Mouse (Mus musculus) ES-E14 (cell line): ENCODE results near the gene Kcnc1. TPM values are rescaled to one million over a fixed set of nuclear protein-coding genes. Genes with fewer than 3 reads are reported as not detected.

Source experiments
- DNase-seq: peaks from one replicate; pipeline ENCODE4 v3.0.0-alpha.2; 2013; ENCODE audit warnings: low read depth, low spot score
- H3K27ac ChIP-seq: 2 replicates; pipeline ENCODE4 v1.5.1; 2012; ENCODE audit warnings: low read depth, mild to moderate bottlenecking, low read length, moderate library complexity, mixed read lengths; ENCODE audit not compliant: poor library complexity, insufficient read depth, severe bottlenecking
- H3K36me3 ChIP-seq: 2 replicates; pipeline ENCODE4 v1.6.1; 2012; ENCODE audit warnings: mild to moderate bottlenecking, low read length, moderate library complexity, mixed read lengths; ENCODE audit not compliant: control insufficient read depth, poor library complexity, insufficient read depth, severe bottlenecking
- H3K4me1 ChIP-seq, 2 experiments: fragments of 150-350 bp in 1 of 2; sonication (generic) in 1 of 2; 2 replicates each; pipeline ENCODE4 v1.6.1; 2012; ENCODE audit warnings: low read length in 2 of 2, mild to moderate bottlenecking in 1 of 2, mixed read lengths in 1 of 2; ENCODE audit not compliant: control insufficient read depth in 2 of 2, insufficient read depth in 2 of 2, poor library complexity in 1 of 2
- H3K4me3 ChIP-seq, 2 experiments: fragments of 150-350 bp in 1 of 2; sonication (generic) in 1 of 2; 2 replicates each; pipeline ENCODE4 v1.5.1; 2012; ENCODE audit warnings: low read length in 2 of 2, low read depth in 1 of 2, mild to moderate bottlenecking in 1 of 2, mixed read lengths in 1 of 2; ENCODE audit not compliant: insufficient read depth in 1 of 2, poor library complexity in 1 of 2, severe bottlenecking in 1 of 2
- H3K9ac ChIP-seq: 2 replicates; pipeline ENCODE4 v1.6.1; 2012; ENCODE audit warnings: low read depth, mild to moderate bottlenecking, low read length, mixed read lengths; ENCODE audit not compliant: poor library complexity, insufficient read depth, severe bottlenecking
- H3K9me3 ChIP-seq: fragments of 150-350 bp; sonication (generic); 2 replicates; pipeline ENCODE4 v1.6.1; 2012; ENCODE audit warnings: low read depth, mild to moderate bottlenecking, low read length; ENCODE audit not compliant: control insufficient read depth, insufficient read depth
- CHD2 ChIP-seq: IDR thresholded peaks from 2 replicates; pipeline ENCODE4 v1.6.1; 2014; ENCODE audit warnings: mild to moderate bottlenecking, low read depth, low read length, inconsistent platforms
- HCFC1 ChIP-seq: IDR thresholded peaks from 2 replicates; pipeline ENCODE4 v1.6.1; 2012; ENCODE audit warnings: low read length, inconsistent platforms, borderline replicate concordance; ENCODE audit not compliant: insufficient read depth
- MAFK ChIP-seq: IDR thresholded peaks from 2 replicates; pipeline ENCODE4 v1.6.1; 2014; ENCODE audit warnings: mild to moderate bottlenecking, low read depth, low read length, inconsistent platforms; ENCODE audit not compliant: insufficient read depth
- ZC3H11A ChIP-seq: IDR thresholded peaks from 2 replicates; pipeline ENCODE4 v1.6.1; 2012; ENCODE audit warnings: low read depth, mild to moderate bottlenecking, inconsistent platforms, low read length, borderline replicate concordance
- ZNF384 ChIP-seq: IDR thresholded peaks from 2 replicates; pipeline ENCODE4 v1.6.1; 2012; ENCODE audit warnings: low read depth, low read length, inconsistent platforms
- in situ Hi-C, 2 experiments: fragments of 600-800 bp; cut with MboI; formaldehyde crosslinking; loops; one replicate each; pipeline ENCODE4 v1.15.1; 2025; ENCODE audit warnings: low sequenced_read_pairs in 2 of 2, inconsistent platforms in 1 of 2; ENCODE audit not compliant: unreplicated experiment in 2 of 2
- total RNA-seq: library from RNA; depleted of rRNA; stranded (reverse); fragments of 300-350 nt; gene quantifications from 2 replicates; pipeline ENCODE4 v1.2.3, GENCODE M21; 2012

Gene Kcnc1
- total RNA-seq, 1 experiment: 0.18 TPM

DNA sequence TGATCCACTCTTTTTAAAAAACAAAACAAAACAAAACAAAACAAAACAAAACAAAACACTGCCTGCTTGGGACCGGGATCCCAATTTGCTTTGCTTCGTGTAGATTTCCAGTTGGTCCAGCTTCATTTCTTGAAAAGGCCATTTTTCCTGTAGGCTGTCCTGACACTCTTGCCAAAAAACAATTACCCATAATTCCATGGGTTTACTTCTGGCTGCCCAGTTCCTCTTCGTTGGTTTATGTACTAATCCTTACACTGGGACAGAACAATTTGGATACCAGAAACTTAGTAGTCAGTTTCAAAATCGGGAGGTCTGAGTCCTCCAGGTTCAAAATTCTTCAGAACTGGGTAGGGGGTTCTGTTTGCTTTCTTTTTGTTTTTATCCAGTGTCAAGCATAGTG, 6.1 kb upstream of the Kcnc1 start:
- TF ChIP-seq CHD2 (no peak), ZC3H11A (no peak), HCFC1 (no peak), MAFK (no peak), ZNF384 (no peak)
- DNase-seq: no peak
- Histone ChIP-seq H3K4me1 (no peaks in the 10 kb centered on the region), H3K9me3 (no peaks in the 10 kb centered on the region), H3K27ac (no peak overlapping the region), H3K9ac (no peak overlapping the region), H3K4me3 (no peak overlapping the region), H3K36me3 (no peaks in the 10 kb centered on the region)
- in situ Hi-C loops: loop anchor here (5.0 to 25.0 kb wide), 3 partner anchors 172 to 217 kb away; no protein-coding TSS in a partner anchor

DNA sequence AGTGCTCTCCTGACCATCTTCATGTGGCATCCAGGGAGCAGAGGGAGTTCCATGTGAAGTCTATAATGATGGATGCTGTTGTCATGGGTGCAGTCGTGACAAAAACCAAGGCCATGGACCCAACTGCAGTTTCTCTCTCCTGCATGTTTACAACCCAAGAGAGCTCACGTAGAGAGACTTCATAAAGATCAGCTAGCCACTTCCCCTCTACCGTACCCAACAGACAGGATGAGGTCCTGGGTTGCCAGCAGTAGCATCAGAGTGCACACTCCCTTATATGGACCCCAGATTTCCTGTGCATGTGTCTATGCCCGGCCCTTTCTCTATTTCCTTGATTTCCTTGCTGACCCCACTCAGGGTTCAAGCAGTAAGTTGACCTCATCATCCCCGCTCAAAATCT, 4.6 kb upstream of the Kcnc1 start:
- DNase-seq: no peak
- in situ Hi-C loops: loop anchor here (5.0 to 25.0 kb wide), 3 partner anchors 171 to 216 kb away; no protein-coding TSS in a partner anchor
- H3K27ac ChIP-seq: no peak overlapping the region
- no peak overlapping the region for H3K4me3 ChIP-seq
- no peaks in the 10 kb centered on the region for H3K4me1 ChIP-seq
- TF ChIP-seq ZC3H11A (no peak), ZNF384 (no peak), CHD2 (no peak), MAFK (no peak), HCFC1 (no peak)
- no peaks in the 10 kb centered on the region for H3K9me3 ChIP-seq
- H3K9ac ChIP-seq: no peak overlapping the region
- H3K36me3 ChIP-seq: no peaks in the 10 kb centered on the region

DNA sequence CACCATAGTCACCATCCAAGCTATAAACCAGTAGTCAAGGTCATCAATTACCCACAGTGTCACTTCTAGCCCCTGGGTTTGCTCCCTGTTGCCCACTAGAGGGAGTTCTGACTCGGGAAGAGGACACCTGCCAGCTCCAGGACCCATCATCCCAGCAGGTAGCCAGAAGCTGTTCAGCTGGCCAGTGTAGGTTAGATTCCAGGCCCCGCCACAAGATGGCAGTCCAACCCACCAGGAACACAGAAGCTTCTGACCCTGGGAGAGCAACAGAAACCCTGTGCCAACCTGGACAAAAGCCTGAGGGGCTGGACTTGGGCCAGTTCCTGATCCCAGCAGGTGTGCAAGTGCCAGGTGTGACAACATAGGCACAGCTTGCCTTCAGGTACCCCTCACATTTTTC, 3.2 kb upstream of the Kcnc1 start:
- peak; percentile 87 for DNase-seq
- in situ Hi-C loops: loop anchor here (5.0 to 25.0 kb wide), 3 partner anchors 169 to 214 kb away; no protein-coding TSS in a partner anchor
- no peak for TF ChIP-seq MAFK
- TF ChIP-seq ZC3H11A: peak; percentile 73
- no peak for TF ChIP-seq CHD2
- no peak for TF ChIP-seq ZNF384
- TF ChIP-seq HCFC1: peak; percentile 33; the same call in 1 of the 2 replicates
- H3K4me3 ChIP-seq: no peak overlapping the region
- no peaks in the 10 kb centered on the region for H3K36me3 ChIP-seq
- H3K9ac ChIP-seq: no peak overlapping the region
- no peaks in the 10 kb centered on the region for H3K4me1 ChIP-seq
- H3K27ac ChIP-seq: no peak overlapping the region
- H3K9me3 ChIP-seq: no peaks in the 10 kb centered on the region

GRCm38 (mm10) chr7:46393718-46394511, 2.4 kb upstream of the Kcnc1 start:
- H3K9me3 ChIP-seq: no peaks in the 10 kb centered on the region
- H3K9ac ChIP-seq: no peak overlapping the region
- no peak overlapping the region for H3K4me3 ChIP-seq
- no peak overlapping the region for H3K27ac ChIP-seq
- H3K36me3 ChIP-seq: no peaks in the 10 kb centered on the region
- DNase-seq: no peak
- H3K4me1 ChIP-seq: no peaks in the 10 kb centered on the region
- in situ Hi-C loops: loop anchor here (5.0 to 25.0 kb wide), 3 partner anchors 168 to 213 kb away; no protein-coding TSS in a partner anchor
- TF ChIP-seq ZNF384 (no peak), MAFK (no peak), CHD2 (no peak), HCFC1 (no peak), ZC3H11A (no peak)

DNA sequence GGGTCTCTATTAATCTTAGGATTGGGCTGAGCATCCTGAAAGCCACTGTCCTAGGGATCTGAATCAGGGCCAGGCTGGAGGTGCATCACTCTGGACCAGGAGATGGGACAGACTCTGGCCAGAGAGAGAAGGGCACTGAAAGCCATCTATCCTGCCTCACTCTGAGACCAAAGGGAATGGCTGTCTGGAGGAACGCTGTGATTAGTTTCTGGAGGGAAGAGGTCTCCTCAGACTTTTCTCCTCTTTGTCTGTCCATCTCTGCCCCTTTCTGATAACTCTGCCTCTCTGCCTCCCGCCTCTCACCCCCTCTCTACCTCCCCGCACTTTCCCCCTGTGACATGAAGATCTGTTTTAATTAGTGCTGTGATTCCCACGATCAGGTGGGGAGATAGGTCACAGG, 1.4 kb upstream of the Kcnc1 start:
- H3K9me3 ChIP-seq: no peaks in the 10 kb centered on the region
- H3K27ac ChIP-seq: no peak overlapping the region
- in situ Hi-C loops: loop anchor here (5.0 to 25.0 kb wide), 3 partner anchors 167 to 212 kb away; no protein-coding TSS in a partner anchor
- H3K36me3 ChIP-seq: no peaks in the 10 kb centered on the region
- no peak overlapping the region for H3K4me3 ChIP-seq
- no peak overlapping the region for H3K9ac ChIP-seq
- H3K4me1 ChIP-seq: no peaks in the 10 kb centered on the region
- DNase-seq: no peak
- TF ChIP-seq ZC3H11A (no peak), HCFC1 (no peak), MAFK (no peak), CHD2 (no peak)
